Mouse (Mus musculus) stomach, embryonic 15.5 days (tissue): ENCODE measurements around the gene Inip. TPM values are rescaled to one million over a fixed set of nuclear protein-coding genes. Genes with fewer than 3 reads are reported as not detected.

Source experiments
- ATAC-seq: fragments of 200-750 bp; cut with Nextera tagmentation; 2 replicates; pipeline ENCODE4 v1.8.0; 2017; ENCODE audit warnings: low read depth, moderate number of reproducible peaks, moderate TSS enrichment; ENCODE audit not compliant: insufficient read depth, low FRiP score
- H3K27ac ChIP-seq: fragments of 300-500 bp; sonication (generic); 2 replicates; pipeline ENCODE4 v1.5.1; 2015; ENCODE audit warnings: mild to moderate bottlenecking, inconsistent platforms
- H3K27me3 ChIP-seq: fragments of 300-500 bp; sonication (generic); replicated peaks from 2 replicates; pipeline ENCODE4 v1.6.1; 2015; ENCODE audit warnings: inconsistent platforms
- H3K36me3 ChIP-seq: fragments of 300-500 bp; sonication (generic); 2 replicates; pipeline ENCODE4 v1.6.1; 2015; ENCODE audit warnings: inconsistent platforms
- H3K4me1 ChIP-seq: fragments of 300-500 bp; sonication (generic); 2 replicates; pipeline ENCODE4 v1.6.1; 2015; ENCODE audit warnings: inconsistent platforms
- H3K4me2 ChIP-seq: fragments of 300-500 bp; sonication (generic); 2 replicates; pipeline ENCODE4 v1.6.1; 2015; ENCODE audit warnings: mild to moderate bottlenecking, inconsistent platforms
- H3K4me3 ChIP-seq: fragments of 300-500 bp; sonication (generic); replicated peaks from 2 replicates; pipeline ENCODE4 v1.5.1; 2015; ENCODE audit warnings: inconsistent platforms
- H3K9ac ChIP-seq: fragments of 300-500 bp; sonication (generic); 2 replicates; pipeline ENCODE4 v1.6.1; 2015; ENCODE audit warnings: inconsistent platforms
- H3K9me3 ChIP-seq: fragments of 300-500 bp; sonication (generic); 2 replicates; pipeline ENCODE4 v1.6.1; 2016; ENCODE audit warnings: inconsistent platforms
- WGBS: fragments of 180-500 bp; shearing (Covaris S2); methylation state at CpG from one replicate; pipeline ENCODE4 v1.1.7; 2015; 5-methylcytosine and 5-hydroxymethylcytosine counted together
- polyA plus RNA-seq: library from polyadenylated mRNA; unstranded; fragments of >200 nt; fragmentation: Nextera tagmentation; extraction: Ambion mirVana; gene quantifications from 2 replicates; pipeline ENCODE4 v1.2.1, GENCODE M21; 2015

Inip gene
- polyA plus RNA-seq, 1 experiment from 2014 or later, result 44.0 TPM

GRCm38 (mm10) chr4:59728839-59729238 is 72.5 kb downstream of the Inip start:
- no peaks in the 10 kb centered on the region for H3K4me1 ChIP-seq
- WGBS, result 81% methylated on average over 2 of the region's 2 CpGs
- no peak overlapping the region for H3K4me2 ChIP-seq
- H3K9ac ChIP-seq, result no peak overlapping the region
- H3K4me3 ChIP-seq, result no peak overlapping the region
- H3K27ac ChIP-seq, result no peak overlapping the region
- H3K9me3 ChIP-seq, result no peaks in the 10 kb centered on the region
- H3K27me3 ChIP-seq, result no peaks in the 10 kb centered on the region
- H3K36me3 ChIP-seq, result no peaks in the 10 kb centered on the region
- ATAC-seq, result no peak

- WGBS, result 66% methylated on average over 9 of the region's 9 CpGs
- H3K9ac ChIP-seq, result no peak overlapping the region
These were observed 73.5 kb downstream of the Inip start for GRCm38 (mm10) chr4:59727878-59728261.

GRCm38 (mm10) chr4:59727187-59727877 is 74.1 kb downstream of the Inip start:
- no peak overlapping the region for H3K4me3 ChIP-seq
- WGBS, result 57% methylated on average over 5 of the region's 5 CpGs
- no peak overlapping the region for H3K4me2 ChIP-seq
- H3K9me3 ChIP-seq, result no peaks in the 10 kb centered on the region
- no peak overlapping the region for H3K27ac ChIP-seq
- no peaks in the 10 kb centered on the region for H3K27me3 ChIP-seq
- H3K36me3 ChIP-seq, result no peaks in the 10 kb centered on the region
- no peaks in the 10 kb centered on the region for H3K4me1 ChIP-seq
- no peak overlapping the region for H3K9ac ChIP-seq
- ATAC-seq, result no peak

More at GRCm38 (mm10) chr4:59727878-59728261, 73.5 kb downstream of the Inip start:
- H3K9me3 ChIP-seq, result no peaks in the 10 kb centered on the region
- no peak for ATAC-seq
- no peaks in the 10 kb centered on the region for H3K27me3 ChIP-seq
- H3K4me2 ChIP-seq, result no peak overlapping the region
- H3K27ac ChIP-seq, result no peak overlapping the region
- H3K36me3 ChIP-seq, result no peaks in the 10 kb centered on the region
- H3K4me1 ChIP-seq, result no peaks in the 10 kb centered on the region
- no peak overlapping the region for H3K4me3 ChIP-seq

GRCm38 (mm10) chr4:59726501-59726900 is 74.9 kb downstream of the Inip start:
- WGBS, result 91% methylated on average over 12 of the region's 12 CpGs

GRCm38 (mm10) chr4:59725579-59725978 is 75.8 kb downstream of the Inip start:
- no peak for ATAC-seq
- Histone ChIP-seq H3K27me3 (no peaks in the 10 kb centered on the region), H3K9ac (no peak overlapping the region), H3K9me3 (no peaks in the 10 kb centered on the region), H3K4me2 (no peak overlapping the region), H3K36me3 (no peaks in the 10 kb centered on the region), H3K4me1 (no peaks in the 10 kb centered on the region), H3K4me3 (no peak overlapping the region), H3K27ac (no peak overlapping the region)
- 62% methylated on average over 4 of the region's 4 CpGs for WGBS

More at GRCm38 (mm10) chr4:59726501-59726900, 74.9 kb downstream of the Inip start:
- ATAC-seq, result no peak
- Histone ChIP-seq H3K4me1 (no peaks in the 10 kb centered on the region), H3K4me3 (no peak overlapping the region), H3K27ac (no peak overlapping the region), H3K9me3 (no peaks in the 10 kb centered on the region), H3K27me3 (no peaks in the 10 kb centered on the region), H3K9ac (no peak overlapping the region), H3K4me2 (no peak overlapping the region), H3K36me3 (no peaks in the 10 kb centered on the region)

- no peaks in the 10 kb centered on the region for H3K9me3 ChIP-seq
- WGBS, result 86% methylated on average over 3 of the region's 3 CpGs
- no peak overlapping the region for H3K4me2 ChIP-seq
- H3K9ac ChIP-seq, result no peak overlapping the region
- no peak for ATAC-seq
- no peaks in the 10 kb centered on the region for H3K27me3 ChIP-seq
- H3K27ac ChIP-seq, result no peak overlapping the region
- H3K4me3 ChIP-seq, result no peak overlapping the region
- no peaks in the 10 kb centered on the region for H3K36me3 ChIP-seq
- H3K4me1 ChIP-seq, result no peaks in the 10 kb centered on the region; the same call in 1 of the 2 replicates
These were observed 79.6 kb downstream of the Inip start for GRCm38 (mm10) chr4:59721811-59722210.

Other genes starting within 250 kb of the Inip start
- 21.9 and 23.8 TPM in 2 replicates for gene Hsdl2, start 220.0 kb downstream of the Inip start, polyA plus RNA-seq
- 17.7 and 20.4 TPM in 2 replicates for gene E130308A19Rik, start 175.4 kb downstream of the Inip start, polyA plus RNA-seq
- gene Snx30, start 4.3 kb upstream of the Inip start, polyA plus RNA-seq, result 7.3 and 8.6 TPM in 2 replicates
- 0.10 TPM in 1 of 2 replicates, not detected in the other for gene Slc46a2, start 113.5 kb upstream of the Inip start, polyA plus RNA-seq
- not detected in 2 replicates for gene Mup4, start 159.1 kb upstream of the Inip start, polyA plus RNA-seq
- gene Mup6, start 162.7 kb upstream of the Inip start, polyA plus RNA-seq, result not detected in 2 replicates